Mouse (Mus musculus) right cerebral cortex, adult 2 months (tissue): ENCODE measurements around the gene Med27.

Experiments
- DNase-seq, 2 experiments: peaks; one replicate each; pipeline ENCODE4 v3.0.0; 2021 to 2022; ENCODE audit warnings: low spot score in 2 of 2

Gene Med27

GRCm38 (mm10) chr2:29468517-29468936 lies 121.9 kb downstream of the Med27 start:
- DNase-seq, result peak; percentile 64 to 75

- DNase-seq, result no peak
Measured at GRCm38 (mm10) chr2:29472952-29473437, 126.4 kb downstream of the Med27 start.

- DNase-seq, result no peak
Measured at GRCm38 (mm10) chr2:29473907-29474306, 127.3 kb downstream of the Med27 start.

- DNase-seq, result no peak
Measured at GRCm38 (mm10) chr2:29476702-29477101, 130.1 kb downstream of the Med27 start.

GRCm38 (mm10) chr2:29481856-29482255 lies 135.2 kb downstream of the Med27 start:
- DNase-seq, result no peak

- no peak for DNase-seq
Measured at GRCm38 (mm10) chr2:29482979-29483718, 136.5 kb downstream of the Med27 start.

GRCm38 (mm10) chr2:29485519-29485918 lies 138.9 kb downstream of the Med27 start:
- no peak for DNase-seq

- no peak for DNase-seq
Measured at GRCm38 (mm10) chr2:29486491-29486890, 139.9 kb downstream of the Med27 start.

- no peak for DNase-seq
Measured at GRCm38 (mm10) chr2:29487652-29488051, 141.0 kb downstream of the Med27 start.

- DNase-seq, result no peak
Measured at GRCm38 (mm10) chr2:29488379-29489236, 142.0 kb downstream of the Med27 start.

GRCm38 (mm10) chr2:29491656-29492055 lies 145.0 kb downstream of the Med27 start:
- DNase-seq, result no peak

- no peak for DNase-seq
Measured at GRCm38 (mm10) chr2:29493396-29494031, 146.9 kb downstream of the Med27 start.

- DNase-seq, result peak; percentile 24 to 41
Measured at GRCm38 (mm10) chr2:29495271-29495670, 148.7 kb downstream of the Med27 start.

- DNase-seq, result no peak
Measured at GRCm38 (mm10) chr2:29500601-29501350, 154.2 kb downstream of the Med27 start.

- DNase-seq, result no peak
Measured at GRCm38 (mm10) chr2:29501381-29501780, 154.8 kb downstream of the Med27 start.

- no peak for DNase-seq
Measured at GRCm38 (mm10) chr2:29504848-29505247, 158.2 kb downstream of the Med27 start.

GRCm38 (mm10) chr2:29506411-29506810 lies 159.8 kb downstream of the Med27 start:
- DNase-seq, result no peak

GRCm38 (mm10) chr2:29513131-29513530 lies 166.5 kb downstream of the Med27 start:
- DNase-seq, result no peak

GRCm38 (mm10) chr2:29514836-29515235 lies 168.2 kb downstream of the Med27 start:
- no peak for DNase-seq

- no peak for DNase-seq
Measured at GRCm38 (mm10) chr2:29515831-29516447, 169.3 kb downstream of the Med27 start.

GRCm38 (mm10) chr2:29516621-29517170 lies 170.1 kb downstream of the Med27 start:
- DNase-seq, result no peak
